Mouse (Mus musculus) thymus, adult 18-20 months (tissue): ENCODE measurements around the gene Kdm7a.
A peak's percentile ranks its signal among the peaks of the same experiment; 100 is the strongest.

Experiments used
- DNase-seq, 2 experiments: peaks; one replicate each; pipeline ENCODE4 v3.0.0; 2022; ENCODE audit warnings: mixed read lengths in 2 of 2

The Kdm7a gene

DNA sequence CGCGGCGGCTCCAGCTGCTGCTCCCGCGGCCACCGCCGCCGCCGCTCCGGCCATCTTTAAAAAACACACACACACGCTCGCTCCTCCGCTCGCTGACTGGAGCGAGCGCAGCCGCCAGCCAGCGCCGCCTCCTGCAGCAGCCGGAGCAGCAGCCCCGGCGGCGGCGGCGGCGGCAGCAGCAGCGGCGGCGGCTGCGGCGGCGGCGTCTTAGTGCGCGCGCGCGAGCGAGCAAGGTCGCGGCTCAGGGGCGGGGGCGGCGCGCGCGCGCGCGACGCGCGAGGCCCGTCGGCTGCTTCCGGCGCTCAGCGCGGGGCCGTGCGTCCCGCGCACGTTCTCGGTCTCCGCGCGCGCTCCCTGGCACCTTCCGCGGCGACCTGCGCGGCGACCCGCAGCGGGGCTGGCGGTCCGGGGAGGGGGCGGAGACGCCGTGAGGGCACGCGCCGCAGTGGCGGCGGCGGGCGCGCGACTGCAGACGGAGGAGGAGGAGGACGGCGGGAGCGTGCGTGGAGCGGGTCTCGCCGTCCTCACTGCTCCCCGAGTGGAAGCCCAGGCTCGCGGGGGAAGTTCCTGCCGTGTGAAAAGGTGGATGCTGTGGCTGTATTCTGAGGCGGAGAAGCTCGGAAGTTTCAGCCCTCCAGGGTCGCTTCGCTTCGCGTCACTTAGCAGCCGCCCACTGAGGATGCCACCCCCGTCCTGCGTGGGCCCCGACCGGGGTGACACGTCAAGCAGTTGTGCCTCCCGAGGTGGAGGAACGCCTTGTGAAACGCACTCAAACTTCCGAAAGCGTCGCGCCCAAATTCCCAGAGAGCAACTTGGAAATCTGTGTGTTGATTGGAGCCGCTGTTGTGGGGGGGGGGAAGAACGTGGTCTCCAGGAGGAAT is at the start of gene Kdm7a:
Gene Kdm7a, minus strand, starts transcription at position 209 of the 881 bp plus-strand sequence.
- DNase-seq: peak; percentile 79 to 82

DNA sequence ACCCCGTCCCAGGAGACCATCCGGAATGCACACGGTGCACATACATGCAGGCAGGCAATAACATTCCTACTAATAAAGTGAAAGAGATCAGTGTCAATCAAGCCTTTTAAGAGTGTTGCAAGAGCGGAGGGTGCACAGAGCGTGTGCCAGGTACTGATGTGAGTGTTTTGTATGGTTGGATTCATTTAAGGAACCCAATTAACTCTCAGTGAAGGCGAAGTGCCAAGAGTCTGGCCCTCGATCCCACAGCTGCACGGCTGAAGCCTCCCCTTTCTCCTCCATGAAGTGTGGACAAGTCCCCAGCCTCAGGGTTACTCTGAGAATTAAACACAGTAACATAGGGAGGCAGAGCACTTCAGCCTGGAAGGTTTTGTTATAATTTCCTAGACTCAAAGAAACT is 48.7 kb upstream of the Kdm7a start:
- DNase-seq: no peak

DNA sequence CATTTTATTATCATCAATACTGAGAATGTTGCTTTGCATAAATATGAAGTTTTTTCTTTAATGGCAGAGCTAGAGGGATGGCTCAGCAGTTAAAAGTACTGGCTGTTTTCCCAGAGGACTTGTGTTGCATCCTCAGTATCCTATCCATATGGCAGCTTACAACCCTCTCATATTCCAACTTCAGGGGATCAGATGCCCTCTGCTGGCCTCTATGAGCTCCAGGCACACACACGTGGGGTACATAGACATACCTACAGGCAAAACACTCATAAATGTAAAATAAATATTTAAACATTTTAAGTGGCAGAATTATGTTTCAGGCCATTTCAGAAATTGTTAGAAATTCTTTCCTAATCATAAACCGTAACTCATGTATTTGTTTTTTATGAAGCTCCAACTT is 43.5 kb upstream of the Kdm7a start:
- no peak for DNase-seq

DNA sequence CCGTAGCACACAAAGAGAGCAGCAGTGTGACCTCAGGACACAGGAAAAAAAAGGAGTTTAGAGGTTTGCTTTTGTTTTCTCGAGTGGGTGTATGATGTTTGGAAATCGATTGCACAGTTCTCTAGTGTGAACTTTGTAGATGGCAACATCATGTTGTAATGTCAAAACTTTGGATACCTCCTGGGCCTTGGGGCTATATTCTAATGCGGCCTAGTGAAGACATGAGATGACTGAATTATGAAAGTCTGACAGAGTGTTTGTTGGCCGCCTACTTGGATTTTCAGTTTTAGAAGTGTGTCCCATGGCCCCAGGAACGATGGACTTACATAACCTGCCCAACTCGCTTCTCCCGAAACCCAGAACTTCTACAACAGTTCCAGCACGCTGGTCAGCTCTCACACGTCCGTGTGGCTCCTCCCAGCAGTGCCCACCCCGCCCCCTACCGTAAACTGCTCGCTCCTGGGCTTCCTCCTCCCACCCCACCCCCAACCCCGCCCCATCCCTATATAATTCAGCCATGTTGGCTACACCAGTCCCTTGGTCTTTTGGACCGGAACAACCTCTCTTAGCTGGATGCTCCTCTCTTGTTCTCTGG is 42.7 kb upstream of the Kdm7a start:
- DNase-seq: no peak

DNA sequence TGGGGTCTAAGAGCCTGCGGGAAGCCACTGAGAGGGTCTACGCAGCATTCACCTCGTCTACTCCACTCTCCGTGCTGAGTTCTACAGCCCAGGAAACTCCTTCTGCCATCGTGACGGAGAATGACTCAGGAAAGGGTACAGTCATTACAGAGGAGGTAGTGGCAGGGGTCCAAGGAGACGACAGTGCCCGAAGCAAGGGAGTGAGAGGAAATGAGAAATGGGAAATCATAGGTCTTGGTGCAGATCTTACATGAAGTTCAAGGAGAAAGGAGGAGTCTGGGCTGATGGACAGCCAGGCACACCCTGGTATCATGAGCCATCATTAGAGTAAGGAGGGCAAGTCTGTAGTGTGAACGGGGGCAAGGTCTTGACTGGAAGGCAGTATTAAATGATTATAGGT is 37.5 kb upstream of the Kdm7a start:
- DNase-seq: no peak

DNA sequence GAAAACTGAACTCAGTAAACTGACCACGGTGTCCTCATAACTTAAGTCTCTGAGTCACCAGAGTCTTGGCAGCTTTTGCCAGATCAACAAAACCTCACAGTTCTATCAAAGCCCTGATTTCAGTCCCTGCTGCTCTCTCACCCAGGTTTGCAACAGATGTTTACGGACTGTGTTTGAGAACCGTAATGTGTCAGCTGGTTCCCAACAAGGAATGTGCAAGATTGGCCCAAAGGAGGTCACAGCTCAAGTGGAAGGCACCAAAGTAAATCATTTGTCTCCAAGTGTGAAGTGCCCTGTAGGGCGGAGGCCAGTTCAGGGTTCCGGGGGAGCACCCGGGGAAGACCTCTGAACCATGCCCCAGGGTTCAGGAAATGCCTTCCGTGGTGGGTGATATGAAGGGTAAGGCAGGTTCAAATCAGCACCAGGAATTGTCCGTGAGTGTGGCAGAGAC is 36.9 kb upstream of the Kdm7a start:
- no peak for DNase-seq

DNA sequence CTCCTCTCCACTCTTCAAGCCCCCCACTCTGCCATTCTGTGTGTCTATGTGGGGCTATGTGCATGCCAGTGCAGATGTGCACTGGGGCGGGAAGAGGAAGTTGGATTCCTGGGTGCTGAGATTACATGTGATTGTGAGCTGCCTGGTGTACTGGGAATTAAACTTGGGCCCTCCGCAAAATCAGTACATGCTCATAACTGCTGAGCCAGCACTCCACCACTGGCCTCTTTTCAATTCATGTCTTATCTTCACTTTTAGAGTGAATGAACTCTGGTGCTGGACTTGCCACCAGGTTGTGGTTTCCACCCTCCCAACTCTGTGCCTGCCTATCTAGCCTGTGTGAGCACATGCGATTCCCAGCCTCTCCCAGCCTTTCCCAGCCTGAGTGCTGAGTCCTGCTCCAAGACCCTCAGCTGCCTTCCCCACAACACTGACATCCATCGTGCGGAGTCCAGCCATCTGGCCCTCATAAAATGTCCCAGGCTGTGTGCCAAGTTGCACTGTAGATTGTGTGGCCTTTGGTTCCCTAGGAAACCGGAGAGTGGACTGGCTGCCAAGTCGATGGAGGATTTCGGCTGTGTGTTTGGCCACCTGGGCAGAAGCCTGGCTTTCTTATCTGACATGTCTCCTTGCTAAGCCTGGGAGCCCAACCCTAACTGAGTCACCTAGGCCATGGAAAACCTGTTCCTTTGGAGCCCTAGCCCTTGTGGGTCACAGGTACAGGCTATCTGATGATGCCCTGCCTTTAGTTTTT is 36.3 kb upstream of the Kdm7a start:
- DNase-seq: no peak

DNA sequence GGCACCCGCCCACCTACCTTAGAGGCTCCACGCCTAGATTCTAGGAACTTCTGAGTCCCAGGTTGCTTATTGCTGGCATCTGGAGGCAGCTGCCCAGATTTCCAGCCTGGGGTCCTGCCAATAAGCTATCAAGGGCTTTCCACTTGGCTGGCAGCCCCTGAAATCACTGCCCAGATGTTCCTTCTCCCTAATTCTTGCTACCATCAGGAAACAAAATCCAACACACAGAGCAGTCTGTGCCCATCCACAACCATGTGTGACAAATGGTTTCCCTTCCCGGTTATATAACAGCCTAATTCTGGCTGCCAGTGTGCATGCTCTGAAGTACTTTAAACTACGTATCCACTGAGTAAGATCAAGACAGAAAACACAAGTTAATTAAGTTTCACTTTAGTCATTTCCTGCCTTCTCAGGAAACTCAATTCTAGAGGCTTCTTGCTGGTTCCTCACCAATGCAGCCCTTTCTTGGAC is 34.9 kb upstream of the Kdm7a start:
- no peak for DNase-seq

DNA sequence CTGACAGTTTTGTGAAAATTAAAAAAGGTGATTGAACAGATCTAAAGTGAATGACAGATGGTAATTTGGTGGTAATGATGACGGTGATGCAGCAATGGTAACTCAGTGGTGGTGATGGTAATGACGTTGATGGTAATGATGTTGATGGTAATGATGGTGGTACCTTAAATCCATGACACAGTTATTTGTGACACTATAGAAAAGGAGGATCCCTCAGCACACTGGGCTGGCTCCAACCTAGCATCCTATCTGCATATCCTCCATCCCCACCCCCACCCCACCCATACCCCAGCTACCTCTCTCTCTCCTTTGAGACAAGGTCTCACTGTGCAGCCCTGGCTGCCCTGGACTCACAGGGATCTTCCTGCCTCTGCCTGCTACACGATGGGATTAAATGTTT is 34.4 kb upstream of the Kdm7a start:
- DNase-seq: no peak

DNA sequence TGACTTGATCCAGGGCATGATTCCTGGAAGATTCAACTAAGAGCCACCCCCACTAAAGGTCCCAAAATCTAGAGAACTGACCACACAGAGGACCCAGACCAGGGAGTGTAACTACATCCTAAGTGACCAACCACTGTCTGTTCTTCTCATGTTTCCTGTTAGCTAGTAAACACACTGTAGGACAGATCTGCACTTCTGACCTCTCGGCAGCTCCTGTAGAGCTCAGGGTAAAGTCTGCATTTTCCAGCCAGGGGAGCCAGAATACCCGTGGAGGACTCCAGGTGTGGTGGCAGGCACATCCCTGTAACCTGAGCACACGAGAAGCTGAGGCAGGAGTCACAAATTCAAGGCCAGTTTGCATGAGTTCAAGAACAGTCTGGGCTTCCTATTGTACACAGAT is 31.3 kb upstream of the Kdm7a start:
- no peak for DNase-seq

DNA sequence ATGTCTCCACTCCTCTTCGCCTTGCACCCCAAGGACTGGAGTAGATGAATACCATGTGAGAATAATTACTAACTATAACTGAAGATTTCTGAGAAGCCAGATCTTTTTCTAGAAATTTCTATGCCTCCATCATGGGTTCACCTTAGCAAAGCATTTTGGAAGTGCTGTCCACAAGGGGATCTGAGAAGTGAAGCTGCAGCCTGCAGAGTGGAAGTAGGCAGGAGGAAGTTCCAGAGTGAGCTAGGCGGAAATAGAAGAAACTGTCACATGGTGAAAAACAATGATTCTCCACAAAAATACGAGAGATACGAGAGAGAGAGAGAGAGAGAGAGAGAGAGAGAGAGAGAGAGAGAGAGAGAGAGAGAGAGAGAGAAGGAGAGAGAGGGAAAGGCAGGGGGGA is 26.0 kb upstream of the Kdm7a start:
- no peak for DNase-seq

DNA sequence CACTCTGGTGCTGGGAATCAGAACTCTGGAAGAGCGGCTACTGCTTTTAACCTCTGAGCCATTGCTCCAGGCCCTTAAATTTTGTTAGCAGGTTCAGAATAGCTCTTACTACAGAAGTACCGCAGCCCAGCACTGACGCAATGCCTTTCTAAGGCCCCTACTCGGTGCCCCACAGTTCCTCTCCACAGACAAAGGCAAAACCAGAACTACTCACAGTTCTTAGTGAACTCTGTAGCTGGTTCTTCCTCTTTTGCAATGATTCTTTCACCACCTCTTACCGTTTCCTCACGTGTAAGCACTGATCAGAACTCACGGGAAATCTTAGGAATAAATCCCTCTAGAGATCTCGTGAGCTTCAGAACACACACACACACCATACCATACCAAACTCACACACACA is 24.1 kb upstream of the Kdm7a start:
- no peak for DNase-seq

DNA sequence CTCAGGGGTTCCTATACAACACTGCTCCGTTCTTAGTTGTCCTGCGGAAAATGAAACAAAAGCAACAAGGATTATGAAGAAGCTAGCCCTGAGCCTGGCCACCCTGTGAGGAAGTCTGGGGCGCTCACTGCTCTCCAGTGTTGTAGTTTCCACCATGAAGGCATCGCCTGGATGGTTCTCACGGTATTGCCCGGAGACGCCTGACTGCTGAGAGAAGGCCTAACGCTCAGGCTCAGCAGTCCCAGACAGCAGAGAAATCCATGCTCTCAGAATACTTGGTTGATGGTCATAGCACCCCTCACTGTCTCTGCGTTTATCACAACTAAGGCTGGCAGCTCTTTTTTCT is 20.0 kb upstream of the Kdm7a start:
- DNase-seq: no peak

DNA sequence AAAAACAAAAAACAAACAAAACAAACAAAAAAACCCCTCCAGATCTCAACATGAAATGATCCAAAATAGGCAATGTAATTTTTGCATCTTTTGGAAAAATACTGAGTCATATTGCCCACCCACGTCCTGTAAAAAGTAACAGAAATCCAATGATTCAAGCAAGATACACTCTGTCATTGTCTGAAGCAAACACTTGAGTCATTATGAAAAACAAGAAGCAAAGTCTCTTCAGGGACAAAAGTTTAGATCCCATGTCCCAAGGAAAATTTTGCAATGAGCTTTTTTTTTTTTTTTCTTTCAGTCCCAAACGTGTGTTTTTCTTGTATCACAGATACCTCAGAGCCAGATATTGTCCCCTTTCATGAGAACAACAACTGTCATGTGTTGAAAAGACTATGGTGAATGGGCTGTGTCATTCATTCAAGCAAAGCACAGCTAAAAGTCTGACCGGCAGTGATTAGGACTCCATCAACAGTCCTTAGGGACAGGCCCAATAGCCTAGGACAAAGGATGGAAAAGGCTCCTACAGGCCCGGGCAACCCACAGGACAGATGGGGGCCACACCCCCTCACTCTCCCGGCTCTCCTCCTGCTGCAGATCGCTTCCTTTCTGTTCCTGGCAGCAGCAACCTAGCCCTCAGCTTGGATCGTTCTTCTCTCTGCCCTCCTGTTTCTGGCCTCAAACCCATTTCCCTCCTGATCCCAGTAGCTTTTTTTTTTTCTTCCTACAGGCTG is 19.5 kb upstream of the Kdm7a start:
- DNase-seq: no peak

DNA sequence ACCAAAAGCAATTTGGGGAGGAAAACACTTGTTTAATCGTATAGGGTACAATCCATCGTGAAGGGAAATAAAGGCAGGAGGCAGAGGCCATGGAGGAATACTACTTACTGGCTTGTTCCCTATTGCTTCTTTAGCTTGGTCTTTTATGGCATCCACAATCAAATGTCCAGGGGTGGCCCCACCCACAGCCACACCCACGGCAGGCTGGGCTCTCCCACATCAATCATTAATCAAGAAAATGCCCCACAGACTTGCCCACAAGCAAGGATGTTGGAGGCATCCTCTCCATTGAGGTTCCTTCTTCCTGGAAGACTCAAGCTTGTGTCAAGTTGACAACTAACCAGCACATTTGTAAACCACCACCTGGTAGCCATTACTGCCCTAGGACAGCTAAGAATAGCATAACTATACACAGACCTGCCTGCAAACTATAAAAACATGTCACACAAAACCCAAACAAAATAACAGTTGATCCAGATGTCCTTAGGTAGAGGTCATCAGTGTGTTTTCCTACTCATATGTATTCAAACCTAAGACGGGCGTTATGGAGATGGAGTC is 16.8 kb upstream of the Kdm7a start:
- DNase-seq: no peak

DNA sequence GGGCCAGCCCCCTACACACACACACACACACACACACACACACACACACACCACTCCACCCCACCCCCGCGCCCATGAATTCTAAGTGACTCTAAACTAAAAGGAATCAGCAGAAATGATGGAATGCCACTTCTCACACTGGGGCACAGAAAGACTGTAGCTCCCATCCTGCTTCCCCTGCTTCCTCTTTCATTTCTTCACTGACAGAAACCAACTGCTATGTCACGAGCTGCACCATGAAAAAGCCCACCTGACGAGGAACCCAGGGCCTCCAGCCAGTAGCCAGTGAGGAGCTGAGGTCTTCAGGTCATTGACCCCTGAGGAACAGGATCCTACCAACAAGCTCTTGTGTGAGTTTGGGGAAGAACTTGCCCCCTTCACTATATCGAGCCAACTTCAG is 15.9 kb upstream of the Kdm7a start:
- no peak for DNase-seq

DNA sequence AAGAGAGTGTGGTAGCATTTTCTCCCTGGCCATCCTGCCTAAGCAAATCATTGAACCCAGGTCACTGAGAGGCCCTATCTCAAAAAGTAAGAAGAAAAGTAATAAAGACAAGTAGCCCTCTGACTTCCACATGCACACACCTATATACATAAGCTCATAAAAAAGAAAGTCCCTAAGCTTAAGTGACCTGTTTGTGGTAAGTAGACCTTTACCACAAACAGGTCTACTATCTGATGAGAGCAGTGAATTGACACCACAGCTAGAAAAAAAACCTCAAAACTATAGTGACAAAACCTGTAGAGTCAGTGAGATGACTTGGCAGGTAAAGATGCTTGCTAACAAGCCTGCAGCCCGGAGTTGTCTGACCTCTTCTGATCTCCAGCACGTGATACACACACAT is 11.4 kb upstream of the Kdm7a start:
- DNase-seq: no peak

DNA sequence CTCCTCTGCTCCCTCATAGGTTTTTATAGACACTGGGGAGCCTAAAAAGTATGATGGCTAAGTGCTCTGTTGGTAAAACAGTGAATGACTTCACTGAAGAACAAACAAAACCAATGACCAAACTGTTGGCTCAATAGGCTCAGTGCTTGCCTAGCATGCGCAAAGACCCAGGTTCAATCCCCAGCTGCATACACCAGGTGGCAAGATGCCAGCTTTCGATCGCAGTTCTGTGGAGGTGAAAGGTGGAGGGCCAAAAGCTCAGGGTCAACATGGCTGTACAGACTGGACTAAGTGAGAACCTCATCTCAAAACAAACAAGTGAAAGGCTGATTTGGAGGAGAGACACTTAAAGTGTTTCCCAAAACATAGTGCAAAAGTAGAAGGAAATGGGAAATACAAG is 10.5 kb upstream of the Kdm7a start:
- no peak for DNase-seq

DNA sequence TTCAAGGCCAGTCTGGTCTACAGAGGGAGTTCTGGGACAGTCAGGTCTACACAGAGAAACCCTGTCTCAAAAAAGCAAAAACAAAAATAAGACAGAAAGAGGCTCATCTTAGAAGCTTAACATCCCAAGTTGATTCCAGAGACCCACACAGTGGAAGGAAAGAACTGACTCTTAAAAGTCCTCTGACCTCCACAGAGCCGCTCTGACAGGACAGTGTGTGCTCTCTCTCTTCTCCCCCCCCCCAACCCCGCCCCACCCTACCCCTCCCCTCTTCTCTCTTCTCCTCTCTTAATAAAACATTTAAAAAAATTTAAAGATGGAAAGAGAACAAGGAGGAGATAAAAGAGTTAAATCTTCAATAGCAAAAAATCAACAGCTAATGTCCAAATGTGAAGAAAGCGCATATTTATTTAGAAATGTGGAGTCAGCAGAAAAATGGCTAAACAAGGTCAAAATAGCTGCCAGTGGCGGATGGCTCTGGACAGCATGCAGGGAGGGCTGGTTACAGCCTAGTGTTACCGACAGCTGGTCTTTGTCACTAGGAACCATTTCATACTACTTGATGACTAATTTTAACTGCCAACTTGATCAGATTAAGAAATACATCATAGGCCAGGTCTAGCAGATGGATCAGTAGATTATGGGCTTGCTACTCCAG is 8.5 kb upstream of the Kdm7a start:
- no peak for DNase-seq

DNA sequence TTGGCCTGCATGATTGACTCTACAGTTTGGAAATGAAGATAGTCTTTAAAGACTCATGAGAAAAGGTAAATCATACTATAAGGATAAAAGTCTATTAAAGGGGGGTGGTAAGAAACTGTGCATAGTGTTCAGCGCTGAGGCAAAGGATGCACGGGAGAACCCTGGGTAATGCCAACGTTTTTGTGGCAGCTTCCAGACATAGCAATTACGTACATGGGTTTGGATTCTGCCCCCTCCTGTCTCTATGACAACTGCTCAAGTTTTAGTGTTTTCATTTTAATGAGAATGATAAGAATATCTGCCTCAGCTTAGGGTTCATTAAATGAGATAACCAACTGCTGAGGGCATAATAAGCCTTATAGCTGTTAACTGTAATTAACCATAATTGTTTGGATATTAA is 3.1 kb upstream of the Kdm7a start:
- no peak for DNase-seq

DNA sequence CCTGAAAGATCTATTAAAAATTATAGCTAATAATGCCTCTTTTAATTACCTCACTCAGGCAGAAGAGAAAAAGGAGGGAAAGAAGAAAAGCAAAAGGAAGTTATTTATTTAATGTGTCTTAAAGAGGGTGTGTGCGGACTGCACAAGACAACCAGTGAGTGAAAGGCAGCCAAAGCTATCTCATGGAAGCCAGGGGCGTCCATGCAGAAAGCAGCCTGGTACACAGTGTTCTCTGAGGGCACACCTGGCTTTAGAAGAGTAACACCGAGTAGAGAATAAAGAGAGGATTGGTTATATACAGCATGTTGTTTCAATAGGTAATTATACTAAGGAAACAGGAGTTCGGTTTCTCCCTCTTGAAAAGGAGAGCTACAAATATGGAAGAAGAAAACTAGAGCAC is 1.6 kb upstream of the Kdm7a start:
- no peak for DNase-seq
